10 mouse cellular contexts compared by ENCODE assay signal in genomic region chr2:60071813-60072212, GRCm38 (mm10).
A peak's percentile ranks its signal among the peaks of the same experiment; 100 is the strongest.
DNase-seq lines count a peak whose midpoint lies in the region; ATAC-seq lines count a peak whose summit lies in the region.
"Had no signal": no experiment of that assay in that cellular context is flagged by ENCODE, and none has a peak within 500 bp of the region (broad histone marks: within the 10 kb centered on the region; RNA-seq: fewer than 3 reads in every experiment).

No protein-coding gene starts in this region.

- no peaks in the 10 kb centered on the region for H3K4me1 ChIP-seq in intestine, embryonic 15.5 days (replicated peaks)

- H3K36me3 ChIP-seq in intestine, embryonic 15.5 days: no peaks in the 10 kb centered on the region
- H3K36me3 ChIP-seq: liver, embryonic 13.5 days had no signal

- H3K27me3 ChIP-seq in intestine, embryonic 15.5 days (replicated peaks): no peaks in the 10 kb centered on the region
- H3K27me3 ChIP-seq: liver, embryonic 13.5 days had no signal

- H3K9me3 ChIP-seq in intestine, embryonic 15.5 days: no peaks in the 10 kb centered on the region
- H3K9me3 ChIP-seq: liver, embryonic 13.5 days had no signal

- H3K4me2 ChIP-seq in intestine, embryonic 15.5 days (replicated peaks): no peak overlapping the region
- H3K4me2 ChIP-seq: liver, embryonic 13.5 days had no signal

- H3K27ac ChIP-seq in intestine, embryonic 15.5 days: no peak overlapping the region
- H3K27ac ChIP-seq: liver, embryonic 13.5 days had no signal

- H3K9ac ChIP-seq in intestine, embryonic 15.5 days: no peak overlapping the region
- H3K9ac ChIP-seq: liver, embryonic 13.5 days had no signal

- peak; percentile 38 to 48 for DNase-seq in spleen, adult 18-20 months
- no peak for DNase-seq in spleen, adult 12 weeks (ENCODE audit: low spot score)
- peak; percentile 38 for DNase-seq in kidney, adult 9 months
- DNase-seq in lung, postnatal 4 days: peak; percentile 53 to 55
- DNase-seq in frontal cortex, postnatal 10 days (ENCODE audit: low spot score in 2 of 2): no peak
- no peak for DNase-seq in layer of hippocampus, postnatal 10 days (ENCODE audit: low spot score in 2 of 2)
- DNase-seq in right cerebral cortex, postnatal 4 days: no peak
- DNase-seq: cerebellum, adult 8-10 months; liver, embryonic 13.5 days had no signal

- H3K4me3 ChIP-seq in intestine, embryonic 15.5 days (replicated peaks): no peak overlapping the region
- H3K4me3 ChIP-seq: liver, embryonic 13.5 days had no signal

- no peak for ATAC-seq in intestine, embryonic 15.5 days

- 57% methylated on average over 8 of the region's 8 CpGs for WGBS in intestine, embryonic 15.5 days

Comparison
In these comparisons a context has a peak if more than half of its experiments do, and no peak if none do; other contexts are left out.
1. DNase-seq: peak in spleen, adult 18-20 months (2 of 2), kidney, adult 9 months (single experiment) and lung, postnatal 4 days (2 of 2); none in spleen, adult 12 weeks (single experiment), frontal cortex, postnatal 10 days (0 of 2), layer of hippocampus, postnatal 10 days (0 of 2) and right cerebral cortex, postnatal 4 days (single experiment).